Mouse (Mus musculus) urinary bladder, postnatal 10 days (tissue): ENCODE data around the gene Gm49450.
A peak's percentile ranks its signal among the peaks of the same experiment; 100 is the strongest.
"Not testable (repeated sequence)": the region's sequence is repeated elsewhere in the genome, so short reads cannot be mapped to it uniquely, and the experiment has no call there.

ENCODE experiments used
- DNase-seq: peaks from one replicate; pipeline ENCODE4 v3.0.0; 2022; ENCODE audit warnings: low spot score

The Gm49450 gene

GRCm38 (mm10) chr15:98985240-98985981, 32.1 kb upstream of the Gm49450 start:
- peak; percentile 38 for DNase-seq

- no peak for DNase-seq
These were observed 31.3 kb upstream of the Gm49450 start for GRCm38 (mm10) chr15:98984681-98985080.

GRCm38 (mm10) chr15:98983431-98984081, 30.2 kb upstream of the Gm49450 start:
- no peak for DNase-seq

GRCm38 (mm10) chr15:98982100-98982499, 28.7 kb upstream of the Gm49450 start:
- DNase-seq, result no peak

- DNase-seq, result no peak
These were observed 26.8 kb upstream of the Gm49450 start for GRCm38 (mm10) chr15:98980012-98980614.

- DNase-seq, result no peak
These were observed 25.2 kb upstream of the Gm49450 start for GRCm38 (mm10) chr15:98978409-98979172.

- no peak for DNase-seq
These were observed 24.5 kb upstream of the Gm49450 start for GRCm38 (mm10) chr15:98977759-98978408.

GRCm38 (mm10) chr15:98976763-98977758, 23.7 kb upstream of the Gm49450 start:
- DNase-seq, result no peak

- DNase-seq, result no peak
These were observed 19.8 kb upstream of the Gm49450 start for GRCm38 (mm10) chr15:98973015-98973614.

GRCm38 (mm10) chr15:98971576-98972320, 18.4 kb upstream of the Gm49450 start:
- DNase-seq, result not testable (repeated sequence)

GRCm38 (mm10) chr15:98971111-98971510, 17.8 kb upstream of the Gm49450 start:
- DNase-seq, result no peak

- no peak for DNase-seq
These were observed 16.2 kb upstream of the Gm49450 start for GRCm38 (mm10) chr15:98969372-98970101.

- DNase-seq, result no peak
These were observed 15.5 kb upstream of the Gm49450 start for GRCm38 (mm10) chr15:98968701-98969371.

GRCm38 (mm10) chr15:98959531-98959930, 6.2 kb upstream of the Gm49450 start:
- DNase-seq, result no peak

- no peak for DNase-seq
These were observed 5.6 kb upstream of the Gm49450 start for GRCm38 (mm10) chr15:98958901-98959420.

GRCm38 (mm10) chr15:98957475-98957874, 4.1 kb upstream of the Gm49450 start:
- DNase-seq, result no peak

GRCm38 (mm10) chr15:98956000-98956399, 2.6 kb upstream of the Gm49450 start:
- DNase-seq, result no peak

- no peak for DNase-seq
These were observed 2.0 kb upstream of the Gm49450 start for GRCm38 (mm10) chr15:98955324-98955723.
